Mouse (Mus musculus): Measurements from ENCODE around the gene Iqsec2. TPM values are rescaled to one million over a fixed set of nuclear protein-coding genes. Genes with fewer than 3 reads are reported as not detected.
A peak's percentile ranks its signal among the peaks of the same experiment; 100 is the strongest.
"Not testable (repeated sequence)": the region's sequence is repeated elsewhere in the genome, so short reads cannot be mapped to it uniquely, and the experiment has no call there.

Gene Iqsec2
- polyA plus RNA-seq, 1 experiment from 2014 or later = 3.8 TPM

DNA sequence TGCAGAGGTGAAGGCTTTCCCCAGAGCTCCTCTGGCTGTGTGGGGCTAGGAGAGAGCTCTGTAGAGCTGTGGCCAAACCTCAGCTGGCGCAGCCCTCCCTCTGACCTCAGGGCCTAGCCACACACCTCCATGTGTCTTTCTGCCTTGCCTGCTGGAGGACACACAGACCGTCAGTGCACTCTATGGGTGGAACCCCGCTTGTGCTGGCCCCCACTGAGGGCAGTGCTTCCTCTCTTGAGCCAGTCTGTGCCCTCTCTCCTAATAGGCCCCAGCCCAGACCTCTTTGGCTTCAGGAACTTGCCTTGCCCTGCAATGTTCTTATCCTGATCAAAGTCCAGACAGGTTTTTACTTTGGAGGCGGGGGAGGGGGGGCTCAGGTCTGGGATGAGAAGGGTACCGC, 80.2 kb downstream of the Iqsec2 start:
- Histone ChIP-seq H3K9me3 (no peaks in the 10 kb centered on the region), H3K27me3 (peaks cover 36% of the 10 kb centered on the region), H3K27ac (no peak overlapping the region), H3K4me1 (no peaks in the 10 kb centered on the region), H3K4me3 (no peak overlapping the region), H3K36me3 (no peaks in the 10 kb centered on the region), H3K4me2 (no peak overlapping the region), H3K9ac (no peak overlapping the region)
- no peak; the same call in 1 of the 2 replicates for ATAC-seq (ENCODE audit: borderline replicate concordance, extremely low read depth, low FRiP score, low TSS enrichment)
- WGBS = 73% methylated on average over 5 of the region's 5 CpGs

DNA sequence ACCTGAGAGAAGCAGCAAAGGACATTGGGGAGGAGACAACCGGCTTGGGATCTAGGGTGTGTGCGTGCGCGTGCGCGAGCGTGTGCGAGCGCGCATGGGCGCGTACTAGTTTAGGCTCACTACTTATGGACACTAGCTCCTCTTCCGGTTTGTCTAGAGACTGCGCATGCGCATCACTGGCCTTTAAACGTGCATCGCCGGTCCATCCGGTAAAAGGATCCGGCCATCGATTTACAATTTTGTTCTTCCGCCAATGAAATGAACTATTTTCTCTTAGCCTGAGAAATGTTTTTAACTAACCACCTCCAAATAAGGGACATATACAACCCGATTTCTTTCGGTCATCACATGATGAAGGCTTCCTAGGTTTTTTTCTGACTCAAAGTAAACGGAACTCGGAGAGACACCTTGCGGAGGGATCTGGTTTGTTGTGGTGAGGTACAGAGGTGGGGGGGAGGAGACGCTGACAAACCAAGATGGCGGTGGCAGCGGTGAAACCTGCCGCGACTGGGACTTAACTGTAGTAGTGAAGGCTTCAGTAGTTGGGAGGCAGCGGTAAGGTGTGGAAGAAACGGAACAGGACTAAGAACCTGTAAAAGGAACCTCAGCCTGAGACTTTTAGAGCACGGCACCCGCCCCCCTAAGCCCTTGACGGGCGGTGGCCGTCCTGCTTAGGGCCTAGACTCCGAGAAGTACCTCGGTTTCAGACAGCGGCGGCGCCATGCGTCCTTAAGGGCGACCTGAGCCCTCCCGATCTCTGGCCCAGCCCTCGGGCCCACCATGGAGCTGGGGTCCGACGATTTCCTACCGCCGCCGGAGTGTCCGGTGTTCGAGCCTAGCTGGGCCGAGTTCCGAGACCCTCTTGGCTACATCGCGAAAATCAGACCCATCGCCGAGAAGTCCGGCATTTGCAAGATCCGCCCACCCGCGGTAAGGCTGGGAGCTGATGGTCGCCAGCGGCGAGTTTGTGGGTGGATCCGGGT, 89.0 kb downstream of the Iqsec2 start, which contains the start of gene Kdm5c:
Gene Kdm5c (plus strand): TSS at position 240 of the 983 bp plus-strand sequence.
- ATAC-seq (ENCODE audit: borderline replicate concordance, extremely low read depth, low FRiP score, low TSS enrichment) = peak; percentile 99
- H3K27ac ChIP-seq = peak within 1 kb of the TSS; percentile 69
- peak within 1 kb of the TSS; percentile 69 for H3K4me2 ChIP-seq
- H3K27me3 ChIP-seq = no peaks in the 10 kb centered on the region
- H3K36me3 ChIP-seq = peaks cover 6% of the 10 kb centered on the region; the same call in 1 of the 2 replicates
- peak within 1 kb of the TSS; percentile 72 for H3K4me3 ChIP-seq
- peaks cover 15% of the 10 kb centered on the region; the same call in 1 of the 2 replicates for H3K4me1 ChIP-seq
- WGBS = under 1% methylated on average over 59 of the region's 69 CpGs
- peak within 1 kb of the TSS; percentile 76 for H3K9ac ChIP-seq
- no peaks in the 10 kb centered on the region for H3K9me3 ChIP-seq

GRCm38 (mm10) chrX:152234125-152234524, 90.1 kb downstream of the Iqsec2 start:
- Histone ChIP-seq H3K36me3 (peaks cover 10% of the 10 kb centered on the region; the same call in 1 of the 2 replicates), H3K4me1 (peaks cover 15% of the 10 kb centered on the region; the same call in 1 of the 2 replicates), H3K27ac (no peak overlapping the region), H3K27me3 (no peaks in the 10 kb centered on the region), H3K4me2 (peak overlapping the region; percentile 69), H3K9ac (peak overlapping the region; percentile 76), H3K4me3 (peak overlapping the region; percentile 72), H3K9me3 (no peaks in the 10 kb centered on the region)
- 10% methylated on average over 3 of the region's 3 CpGs for WGBS
- ATAC-seq (ENCODE audit: borderline replicate concordance, extremely low read depth, low FRiP score, low TSS enrichment) = no peak

GRCm38 (mm10) chrX:152235758-152236157, 91.7 kb downstream of the Iqsec2 start:
- H3K9ac ChIP-seq = no peak overlapping the region
- no peaks in the 10 kb centered on the region for H3K27me3 ChIP-seq
- peak overlapping the region; percentile 69; the same call in 1 of the 2 replicates for H3K4me2 ChIP-seq
- H3K27ac ChIP-seq = no peak overlapping the region
- H3K4me1 ChIP-seq = peaks cover 15% of the 10 kb centered on the region; the same call in 1 of the 2 replicates
- no peaks in the 10 kb centered on the region for H3K9me3 ChIP-seq
- no peak for ATAC-seq (ENCODE audit: borderline replicate concordance, extremely low read depth, low FRiP score, low TSS enrichment)
- 45% methylated on average over 2 of the region's 2 CpGs for WGBS
- no peak overlapping the region for H3K4me3 ChIP-seq
- peaks cover 25% of the 10 kb centered on the region for H3K36me3 ChIP-seq

- H3K36me3 ChIP-seq = peaks cover 80% of the 10 kb centered on the region
- WGBS = 77% methylated on average over 6 of the region's 6 CpGs
- ATAC-seq (ENCODE audit: borderline replicate concordance, extremely low read depth, low FRiP score, low TSS enrichment) = not testable (repeated sequence)
Measured at GRCm38 (mm10) chrX:152243140-152243539, 99.1 kb downstream of the Iqsec2 start.

DNA sequence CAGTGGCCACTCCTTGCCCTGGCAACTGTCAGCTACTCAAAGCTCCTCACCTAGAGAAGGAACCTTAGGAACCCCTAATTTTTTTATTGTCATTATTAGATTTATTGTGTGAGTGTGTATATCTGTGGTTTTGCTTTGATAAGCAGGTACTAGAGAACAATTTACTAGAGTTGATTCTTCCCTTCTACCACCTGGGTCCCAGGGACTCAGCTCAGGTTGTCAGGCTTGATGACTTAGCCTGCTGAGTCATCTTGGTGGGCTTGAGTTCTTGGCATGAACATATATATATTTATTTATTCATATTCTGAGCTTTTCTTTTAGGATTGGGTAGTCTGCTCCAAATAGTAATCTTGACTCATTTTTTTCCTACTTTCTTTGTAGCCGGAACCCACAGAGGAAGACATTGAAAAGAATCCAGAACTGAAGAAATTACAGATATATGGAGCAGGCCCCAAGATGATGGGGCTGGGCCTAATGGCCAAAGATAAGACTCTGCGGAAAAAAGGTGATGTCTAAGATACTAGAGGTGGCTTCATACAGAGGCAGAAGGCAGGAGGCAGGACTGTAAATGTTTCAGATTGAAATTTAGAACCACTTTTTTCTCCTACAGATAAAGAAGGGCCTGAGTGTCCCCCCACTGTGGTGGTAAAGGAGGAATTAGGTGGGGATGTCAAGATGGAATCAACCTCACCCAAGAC, 100.6 kb downstream of the Iqsec2 start:
- Histone ChIP-seq H3K27me3 (no peaks in the 10 kb centered on the region), H3K9ac (no peak overlapping the region), H3K4me3 (no peak overlapping the region), H3K36me3 (peaks cover 87% of the 10 kb centered on the region), H3K4me1 (no peaks in the 10 kb centered on the region), H3K9me3 (no peaks in the 10 kb centered on the region), H3K4me2 (no peak overlapping the region), H3K27ac (no peak overlapping the region)
- no peak for ATAC-seq (ENCODE audit: borderline replicate concordance, extremely low read depth, low FRiP score, low TSS enrichment)
- WGBS = 95% methylated on average over 2 of the region's 2 CpGs

More at GRCm38 (mm10) chrX:152243140-152243539, 99.1 kb downstream of the Iqsec2 start:
- not testable (repeated sequence) for H3K27ac ChIP-seq, H3K4me2 ChIP-seq, H3K9me3 ChIP-seq, H3K9ac ChIP-seq, H3K4me1 ChIP-seq, H3K4me3 ChIP-seq, H3K27me3 ChIP-seq

DNA sequence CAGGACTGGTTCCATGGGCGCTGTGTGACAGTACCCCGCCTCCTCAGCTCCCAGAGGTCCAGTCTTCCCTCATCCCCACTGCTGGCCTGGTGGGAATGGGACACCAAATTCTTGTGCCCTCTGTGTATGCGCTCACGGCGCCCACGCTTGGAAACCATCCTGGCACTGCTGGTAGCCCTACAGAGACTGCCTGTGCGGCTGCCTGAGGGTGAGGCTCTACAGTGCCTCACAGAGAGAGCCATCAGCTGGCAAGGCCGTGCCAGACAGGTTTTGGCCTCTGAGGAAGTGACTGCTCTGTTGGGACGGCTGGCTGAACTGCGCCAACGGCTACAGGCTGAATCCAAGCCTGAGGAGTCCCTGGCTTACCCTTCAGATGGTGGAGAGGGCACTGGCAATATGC, 127.1 kb downstream of the Iqsec2 start:
- no peaks in the 10 kb centered on the region for H3K9me3 ChIP-seq
- H3K4me2 ChIP-seq = no peak overlapping the region
- peaks cover 88% of the 10 kb centered on the region for H3K36me3 ChIP-seq
- no peak overlapping the region for H3K4me3 ChIP-seq
- no peaks in the 10 kb centered on the region for H3K27me3 ChIP-seq
- no peak overlapping the region for H3K27ac ChIP-seq
- no peak overlapping the region for H3K9ac ChIP-seq
- H3K4me1 ChIP-seq = no peaks in the 10 kb centered on the region
- ATAC-seq (ENCODE audit: borderline replicate concordance, extremely low read depth, low FRiP score, low TSS enrichment) = no peak
- 95% methylated on average over 11 of the region's 11 CpGs for WGBS

Other genes starting within 250 kb of the Iqsec2 start
- 211 and 216 TPM in 2 replicates for gene Hsd17b10, start 142.4 kb upstream of the Iqsec2 start, polyA plus RNA-seq (2015; fragmentation: Nextera tagmentation; extraction: Ambion mirVana)
- gene Ribc1, start 128.0 kb upstream of the Iqsec2 start, polyA plus RNA-seq (2015; fragmentation: Nextera tagmentation; extraction: Ambion mirVana) = 2.6 and 2.9 TPM in 2 replicates
- gene Smc1a, start 127.8 kb upstream of the Iqsec2 start, polyA plus RNA-seq (2015; fragmentation: Nextera tagmentation; extraction: Ambion mirVana) = 107 and 116 TPM in 2 replicates
- 37.8 and 43.4 TPM in 2 replicates for gene Kdm5c, start 88.8 kb downstream of the Iqsec2 start, polyA plus RNA-seq (2015; fragmentation: Nextera tagmentation; extraction: Ambion mirVana)
- 11.0 and 12.0 TPM in 2 replicates for gene Kantr, start 183.2 kb downstream of the Iqsec2 start, polyA plus RNA-seq (2015; fragmentation: Nextera tagmentation; extraction: Ambion mirVana)
- 26.1 and 30.7 TPM in 2 replicates for gene Tspyl2, start 198.2 kb downstream of the Iqsec2 start, polyA plus RNA-seq (2015; fragmentation: Nextera tagmentation; extraction: Ambion mirVana)
- 3.1 and 3.3 TPM in 2 replicates for gene Gpr173, start 224.4 kb downstream of the Iqsec2 start, polyA plus RNA-seq (2015; fragmentation: Nextera tagmentation; extraction: Ambion mirVana)

Data from lung, embryonic 15.5 days (tissue).